Mouse (Mus musculus): ENCODE results near the gene Arl5b.

Arl5b gene

DNA sequence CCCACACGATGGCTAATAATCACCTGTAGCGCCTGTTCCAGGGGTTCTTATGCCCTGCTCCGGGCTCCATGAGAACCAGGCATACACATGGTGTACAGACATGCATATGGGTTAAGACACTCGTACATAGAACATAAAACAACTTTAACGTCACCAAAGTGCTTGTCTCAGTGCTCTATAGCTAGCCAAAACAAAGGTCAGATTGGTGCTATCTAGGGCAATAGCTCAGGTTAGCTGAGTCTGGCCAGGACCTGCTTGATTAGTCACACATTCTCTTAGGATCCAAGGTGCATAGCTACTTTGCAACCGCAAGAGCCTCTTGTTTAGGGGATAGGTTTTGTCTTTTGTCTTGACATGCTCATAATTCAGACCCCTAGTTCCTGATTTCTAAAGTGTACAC, 63.5 kb downstream of the Arl5b start:
- DNase-seq, result no peak

DNA sequence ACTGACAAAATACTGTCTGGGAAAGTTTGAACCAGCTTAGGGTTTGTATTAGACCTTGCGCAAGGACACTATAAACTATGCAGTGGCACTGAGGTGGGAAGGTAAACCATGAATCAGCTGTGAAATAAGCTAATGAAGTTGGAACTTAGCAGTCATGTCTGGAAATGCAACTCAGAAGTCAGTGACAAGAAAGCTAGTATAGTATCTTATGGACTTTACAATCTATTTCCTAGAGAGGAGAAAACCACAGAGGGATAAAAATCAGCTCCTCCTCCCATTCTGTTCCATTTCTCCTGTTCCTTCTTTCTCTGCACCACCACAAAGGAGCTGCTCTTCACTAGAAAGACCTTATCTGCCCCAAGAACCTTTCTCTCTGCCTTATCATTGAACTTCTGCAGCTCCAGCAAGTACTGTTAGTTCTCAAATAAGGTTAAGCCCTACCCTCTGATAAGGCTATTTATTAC, 72.1 kb downstream of the Arl5b start:
- DNase-seq, result no peak
